30 mouse cellular contexts compared by ENCODE assay signal in the genomic region with DNA sequence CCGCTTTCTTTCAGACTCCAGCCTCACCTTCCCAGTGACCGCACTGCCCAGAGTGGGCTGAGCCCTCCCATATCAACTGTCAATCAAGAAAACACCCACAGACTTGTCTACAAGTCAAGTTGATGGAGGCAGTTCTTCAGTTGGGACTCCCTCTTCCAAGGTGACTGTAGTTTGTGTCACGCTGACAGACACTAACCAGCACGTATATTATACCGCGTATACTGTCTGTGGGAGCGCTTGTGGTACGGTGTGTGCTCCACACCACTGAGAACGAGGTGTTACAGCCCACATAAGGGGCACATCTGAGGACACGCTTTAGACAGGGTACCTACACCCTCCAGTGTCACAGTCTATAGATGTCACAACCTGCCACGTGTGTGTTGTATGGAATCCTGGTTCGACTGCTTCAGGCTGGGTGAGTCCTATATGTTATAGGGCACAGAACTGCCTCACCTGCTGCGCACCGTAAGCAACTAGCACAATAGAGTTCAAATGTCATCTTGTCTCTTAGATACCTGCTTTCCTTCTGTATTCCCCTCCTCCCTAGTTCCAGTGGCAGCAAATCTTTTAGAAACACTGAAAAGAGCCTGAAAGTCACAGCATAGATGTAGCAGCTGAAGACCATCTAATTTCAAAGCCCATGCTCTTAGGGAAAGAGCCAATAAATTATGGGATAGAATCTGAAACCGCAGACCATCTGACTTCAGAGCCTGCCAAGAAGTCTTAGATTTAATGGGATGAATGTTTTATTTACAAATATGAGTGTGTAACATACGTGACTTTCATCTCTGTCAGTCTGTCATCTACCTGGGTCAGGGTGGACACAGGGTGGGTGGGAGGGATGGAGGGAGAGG.
DNase-seq lines count a peak whose midpoint lies in the region; ATAC-seq and TF ChIP-seq lines count a peak whose summit lies in the region.
"Had no signal": no experiment of that assay in that cellular context is flagged by ENCODE, and none has a peak within 500 bp of the region (broad histone marks: within the 10 kb centered on the region; RNA-seq: fewer than 3 reads in every experiment).

No protein-coding gene starts in this region.

- no peaks in the 10 kb centered on the region for H3K27me3 ChIP-seq in forebrain, postnatal 0 days (ENCODE audit: insufficient read depth, low read length)
- no peaks in the 10 kb centered on the region for H3K27me3 ChIP-seq in forebrain, embryonic 12.5 days
- H3K27me3 ChIP-seq in limb, embryonic 14.5 days (ENCODE audit: control insufficient read depth, insufficient read depth, low read length), result no peaks in the 10 kb centered on the region
- no peaks in the 10 kb centered on the region for H3K27me3 ChIP-seq in limb, embryonic 10.5 days (ENCODE audit: low read depth, poor library complexity, severe bottlenecking)
- no peaks in the 10 kb centered on the region for H3K27me3 ChIP-seq in megakaryocyte, embryonic 14.5 days (replicated peaks)
- H3K27me3 ChIP-seq: forebrain, embryonic 13.5 days; heart, embryonic 13.5 days; limb, embryonic 12.5 days; liver, embryonic 12.5 days; neural tube, embryonic 13.5 days; Patski had no signal

- peak; percentile 34 for DNase-seq in forebrain, postnatal 0 days
- peak; percentile 14 for DNase-seq in limb, embryonic 14.5 days (ENCODE audit: low spot score)
- no peak for DNase-seq in limb, embryonic 10.5 days (ENCODE audit: low spot score)
- DNase-seq in urinary bladder, postnatal 25 days (ENCODE audit: low spot score), result no peak
- DNase-seq: adrenal gland, adult 2 months; cerebellum, adult 11-12 months; gastrocnemius, postnatal 10 days; heart, adult 18-20 months; heart, postnatal 14 days; layer of hippocampus, postnatal 36 days; lung, adult 18-20 months; retina, postnatal 1 day; right cerebral cortex, postnatal 25 days; spleen, adult 18-20 months; thymus, postnatal 25 days had no signal

- H3K9ac ChIP-seq in forebrain, postnatal 0 days, result no peak overlapping the region
- H3K9ac ChIP-seq in forebrain, embryonic 12.5 days, result no peak overlapping the region
- H3K9ac ChIP-seq in limb, embryonic 14.5 days (ENCODE audit: low read depth, low read length, severe bottlenecking), result no peak overlapping the region
- H3K9ac ChIP-seq: forebrain, embryonic 13.5 days; heart, embryonic 13.5 days; limb, embryonic 12.5 days; liver, embryonic 12.5 days; neural tube, embryonic 13.5 days had no signal

- no peak overlapping the region for H3K4me2 ChIP-seq in forebrain, postnatal 0 days (ENCODE audit: low read depth)
- no peak overlapping the region for H3K4me2 ChIP-seq in forebrain, embryonic 12.5 days
- H3K4me2 ChIP-seq in limb, embryonic 14.5 days (replicated peaks; ENCODE audit: low read depth, low read length, severe bottlenecking), result no peak overlapping the region
- H3K4me2 ChIP-seq: forebrain, embryonic 13.5 days; heart, embryonic 13.5 days; limb, embryonic 12.5 days; liver, embryonic 12.5 days; neural tube, embryonic 13.5 days had no signal

- WGBS in forebrain, postnatal 0 days, result 90% methylated on average over 16 of the region's 16 CpGs
- 93% methylated on average over 16 of the region's 16 CpGs for WGBS in forebrain, embryonic 12.5 days
- 90% methylated on average over 16 of the region's 16 CpGs for WGBS in limb, embryonic 14.5 days
- WGBS in limb, embryonic 10.5 days, result 92% methylated on average over 16 of the region's 16 CpGs

- TF ChIP-seq POLR2A in limb, embryonic 14.5 days (IDR thresholded peaks at IDR 0.05; ENCODE audit: borderline replicate concordance, extremely low read depth, insufficient read depth, insufficient read length), result no peak

- H3K4me3 ChIP-seq in forebrain, postnatal 0 days (ENCODE audit: low read depth, low read length), result no peak overlapping the region
- H3K4me3 ChIP-seq in forebrain, embryonic 12.5 days (replicated peaks), result no peak overlapping the region
- no peak overlapping the region for H3K4me3 ChIP-seq in limb, embryonic 14.5 days (replicated peaks; ENCODE audit: low read length)
- H3K4me3 ChIP-seq in limb, embryonic 10.5 days, result no peak overlapping the region
- H3K4me3 ChIP-seq in megakaryocyte, embryonic 14.5 days (replicated peaks), result peak overlapping the region; percentile 23
- H3K4me3 ChIP-seq: forebrain, embryonic 13.5 days; heart, embryonic 13.5 days; layer of hippocampus, adult 2 months; limb, embryonic 12.5 days; liver, embryonic 12.5 days; midbrain, embryonic 10.5 days; myocyte; neural tube, embryonic 13.5 days had no signal

- H3K4me1 ChIP-seq in forebrain, postnatal 0 days (ENCODE audit: insufficient read depth), result no peaks in the 10 kb centered on the region
- H3K4me1 ChIP-seq in forebrain, embryonic 12.5 days, result no peaks in the 10 kb centered on the region
- H3K4me1 ChIP-seq in limb, embryonic 14.5 days (ENCODE audit: control insufficient read depth, insufficient read depth, low read length), result no peaks in the 10 kb centered on the region
- no peaks in the 10 kb centered on the region for H3K4me1 ChIP-seq in limb, embryonic 10.5 days
- peaks cover 5% of the 10 kb centered on the region for H3K4me1 ChIP-seq in megakaryocyte, embryonic 14.5 days
- H3K4me1 ChIP-seq: forebrain, embryonic 13.5 days; heart, embryonic 13.5 days; limb, embryonic 12.5 days; liver, embryonic 12.5 days; midbrain, embryonic 10.5 days; neural tube, embryonic 13.5 days had no signal

- no peaks in the 10 kb centered on the region for H3K9me3 ChIP-seq in forebrain, postnatal 0 days (ENCODE audit: low read length)
- no peaks in the 10 kb centered on the region for H3K9me3 ChIP-seq in forebrain, embryonic 12.5 days
- no peaks in the 10 kb centered on the region for H3K9me3 ChIP-seq in limb, embryonic 14.5 days (ENCODE audit: control insufficient read depth, low read length)
- H3K9me3 ChIP-seq in limb, embryonic 10.5 days (replicated peaks), result no peaks in the 10 kb centered on the region
- peaks cover 9% of the 10 kb centered on the region for H3K9me3 ChIP-seq in megakaryocyte, embryonic 14.5 days
- H3K9me3 ChIP-seq: forebrain, embryonic 13.5 days; heart, embryonic 13.5 days; limb, embryonic 12.5 days; liver, embryonic 12.5 days; midbrain, embryonic 10.5 days; neural tube, embryonic 13.5 days had no signal

- no peak overlapping the region for H3K27ac ChIP-seq in forebrain, postnatal 0 days (ENCODE audit: low read depth, low read length)
- no peak overlapping the region for H3K27ac ChIP-seq in forebrain, embryonic 12.5 days
- no peak overlapping the region for H3K27ac ChIP-seq in limb, embryonic 14.5 days (replicated peaks; ENCODE audit: low read depth, low read length)
- no peak overlapping the region for H3K27ac ChIP-seq in limb, embryonic 10.5 days
- H3K27ac ChIP-seq: forebrain, embryonic 13.5 days; heart, embryonic 13.5 days; layer of hippocampus, adult 2 months; limb, embryonic 12.5 days; liver, embryonic 12.5 days; midbrain, embryonic 10.5 days; neural tube, embryonic 13.5 days had no signal

- ATAC-seq in forebrain, postnatal 0 days, result 0 out of 2 replicates have a peak, but pooled peaks have one; percentile 34
- no peak for ATAC-seq in forebrain, embryonic 12.5 days (ENCODE audit: low FRiP score)
- no peak for ATAC-seq in limb, embryonic 14.5 days (ENCODE audit: low FRiP score, low read depth)
- ATAC-seq in megakaryocyte, adult 5-6 weeks (ENCODE audit: poor library complexity, severe bottlenecking), result no peak
- no peak for ATAC-seq in frontal cortex, adult (ENCODE audit: low TSS enrichment)
- ATAC-seq: forebrain, embryonic 13.5 days; intestine, postnatal 0 days; liver, embryonic 12.5 days; midbrain, embryonic 16.5 days; Patski had no signal

- no peaks in the 10 kb centered on the region for H3K36me3 ChIP-seq in forebrain, postnatal 0 days (ENCODE audit: insufficient read depth)
- H3K36me3 ChIP-seq in forebrain, embryonic 12.5 days (replicated peaks), result no peaks in the 10 kb centered on the region
- H3K36me3 ChIP-seq in limb, embryonic 14.5 days (ENCODE audit: control insufficient read depth, insufficient read depth, low read length), result no peaks in the 10 kb centered on the region
- no peaks in the 10 kb centered on the region for H3K36me3 ChIP-seq in limb, embryonic 10.5 days
- H3K36me3 ChIP-seq in megakaryocyte, embryonic 14.5 days (replicated peaks; ENCODE audit: low read length), result no peaks in the 10 kb centered on the region
- H3K36me3 ChIP-seq: heart, embryonic 13.5 days; limb, embryonic 12.5 days; liver, embryonic 12.5 days; midbrain, embryonic 10.5 days; neural tube, embryonic 13.5 days had no signal

- TF ChIP-seq CTCF in forebrain, postnatal 0 days (IDR thresholded peaks at IDR 0.05; ENCODE audit: low read depth), result no peak

Comparison
In these comparisons a context has a peak if more than half of its experiments do, and no peak if none do; other contexts are left out.
1. DNase-seq: peak in forebrain, postnatal 0 days (single experiment) and limb, embryonic 14.5 days (single experiment); none in limb, embryonic 10.5 days (single experiment) and urinary bladder, postnatal 25 days (single experiment).